Mouse (Mus musculus) hindbrain, embryonic 15.5 days (tissue): ENCODE measurements around the gene Pigg. TPM values are rescaled to one million over a fixed set of nuclear protein-coding genes. Genes with fewer than 3 reads are reported as not detected.
A peak's percentile ranks its signal among the peaks of the same experiment; 100 is the strongest.

Source experiments
- ATAC-seq: fragments of 200-750 bp; cut with Nextera tagmentation; 2 replicates; pipeline ENCODE4 v1.8.0; 2017; ENCODE audit warnings: low read depth, moderate number of reproducible peaks, moderate TSS enrichment; ENCODE audit not compliant: low FRiP score
- H3K27ac ChIP-seq: fragments of 300-500 bp; sonication (generic); replicated peaks from 2 replicates; pipeline ENCODE4 v1.5.1; 2015; ENCODE audit warnings: mild to moderate bottlenecking, inconsistent platforms
- H3K27me3 ChIP-seq: fragments of 300-500 bp; sonication (generic); 2 replicates; pipeline ENCODE4 v1.6.1; 2015; ENCODE audit warnings: control low read depth, inconsistent platforms
- H3K36me3 ChIP-seq: fragments of 300-500 bp; sonication (generic); 2 replicates; pipeline ENCODE4 v1.6.1; 2015; ENCODE audit warnings: control low read depth, inconsistent platforms
- H3K4me1 ChIP-seq: fragments of 300-500 bp; sonication (generic); replicated peaks from 2 replicates; pipeline ENCODE4 v1.6.1; 2015; ENCODE audit warnings: control low read depth, inconsistent platforms
- H3K4me2 ChIP-seq: fragments of 300-500 bp; sonication (generic); 2 replicates; pipeline ENCODE4 v1.6.1; 2015; ENCODE audit warnings: moderate library complexity, mild to moderate bottlenecking, inconsistent platforms
- H3K4me3 ChIP-seq: fragments of 300-500 bp; sonication (generic); 2 replicates; pipeline ENCODE4 v1.5.1; 2015; ENCODE audit warnings: mild to moderate bottlenecking, inconsistent platforms
- H3K9ac ChIP-seq: fragments of 300-500 bp; sonication (generic); 2 replicates; pipeline ENCODE4 v1.6.1; 2015; ENCODE audit warnings: inconsistent platforms
- H3K9me3 ChIP-seq: fragments of 300-500 bp; sonication (generic); 2 replicates; pipeline ENCODE4 v1.6.1; 2016; ENCODE audit warnings: control low read depth, inconsistent platforms
- WGBS: fragments of 180-500 bp; shearing (Covaris S2); methylation state at CpG from one replicate; pipeline ENCODE4 v1.1.7; 2015; 5-methylcytosine and 5-hydroxymethylcytosine counted together
- polyA plus RNA-seq: library from polyadenylated mRNA; unstranded; fragments of >200 nt; fragmentation: Nextera tagmentation; extraction: Ambion mirVana; gene quantifications from 2 replicates; pipeline ENCODE4 v1.2.1, GENCODE M21; 2015

Gene Pigg
- polyA plus RNA-seq, 1 experiment from 2014 or later: 4.9 TPM

DNA sequence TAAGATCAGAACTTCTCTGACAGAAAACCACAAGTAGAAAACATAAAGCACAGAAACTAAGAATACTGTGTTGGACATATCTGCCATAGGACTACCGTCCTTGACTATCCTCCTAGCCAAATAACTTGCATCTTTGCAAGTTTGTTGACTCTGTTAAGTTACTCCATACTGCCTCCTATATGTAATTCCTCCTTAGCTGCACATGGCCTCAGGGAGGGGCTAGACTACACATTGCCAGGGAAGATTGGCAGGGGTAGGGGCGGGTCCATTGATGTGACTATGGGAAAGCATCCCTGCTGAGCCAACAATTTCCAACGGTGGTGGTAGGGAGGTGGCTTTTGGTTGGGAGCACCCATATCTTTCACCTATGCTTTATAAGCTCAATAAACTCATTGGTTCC is 49.9 kb downstream of the Pigg start:
- 32% methylated on average over 3 of the region's 3 CpGs for WGBS

GRCm38 (mm10) chr5:108366328-108366983 is 54.0 kb downstream of the Pigg start:
- peaks cover 43% of the 10 kb centered on the region for H3K4me1 ChIP-seq
- no peak overlapping the region for H3K27ac ChIP-seq
- ATAC-seq: peak; percentile 4; the same call in 1 of the 2 replicates
- peak overlapping the region; percentile 94 for H3K4me2 ChIP-seq
- H3K36me3 ChIP-seq: no peaks in the 10 kb centered on the region
- 3% methylated on average over 60 of the region's 60 CpGs for WGBS
- peak overlapping the region; percentile 59 for H3K9ac ChIP-seq
- no peaks in the 10 kb centered on the region for H3K9me3 ChIP-seq
- H3K4me3 ChIP-seq: peak overlapping the region; percentile 66
- H3K27me3 ChIP-seq: peaks cover 53% of the 10 kb centered on the region

More for the DNA sequence above, 49.9 kb downstream of the Pigg start:
- Histone ChIP-seq H3K27me3 (peaks cover 30% of the 10 kb centered on the region), H3K36me3 (no peaks in the 10 kb centered on the region), H3K4me2 (no peak overlapping the region), H3K9me3 (no peaks in the 10 kb centered on the region), H3K27ac (no peak overlapping the region), H3K4me3 (no peak overlapping the region), H3K9ac (no peak overlapping the region), H3K4me1 (peaks cover 20% of the 10 kb centered on the region)
- ATAC-seq: no peak

DNA sequence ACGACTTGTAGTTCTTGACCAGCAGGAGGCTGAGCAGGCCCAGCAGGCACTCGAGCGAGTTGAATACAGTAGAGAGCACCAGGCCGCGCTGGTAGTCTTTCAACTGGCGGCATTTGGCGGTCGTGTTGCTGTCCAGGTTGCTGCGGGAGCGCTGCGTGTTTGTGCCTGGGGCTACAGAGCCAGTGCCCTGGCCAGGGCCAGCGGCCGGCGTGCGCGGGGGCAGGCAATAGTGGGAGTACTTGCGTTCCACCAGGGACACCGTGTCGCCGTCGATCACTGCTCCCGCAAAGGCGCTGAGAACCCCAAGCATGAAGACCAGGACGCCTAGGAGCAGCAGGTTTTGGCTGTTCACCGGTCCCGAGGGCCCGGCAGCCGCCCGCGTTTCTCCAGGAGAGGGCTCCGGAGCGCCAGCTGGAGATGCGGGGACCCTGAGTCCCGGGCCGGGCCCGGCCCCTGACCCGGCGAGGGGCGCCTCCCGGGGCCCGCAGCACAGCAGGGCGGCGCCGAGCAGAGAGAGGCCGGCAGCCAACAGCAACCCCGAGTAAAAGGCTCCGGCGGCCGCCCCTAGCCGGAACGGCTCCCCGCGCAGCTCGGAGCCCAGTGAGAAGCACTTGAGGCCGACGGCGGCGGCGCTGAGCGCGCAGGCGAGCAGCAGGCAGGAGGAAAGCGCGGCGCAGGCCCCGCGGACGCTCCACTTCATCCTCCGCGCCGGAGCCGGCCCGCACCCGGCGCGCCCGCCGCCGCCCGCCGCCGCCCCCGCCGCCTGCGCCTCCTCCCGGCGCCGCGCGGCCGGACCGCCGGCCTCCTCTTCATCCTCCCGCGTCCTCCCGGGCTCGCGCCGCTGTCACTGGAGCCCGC is 54.8 kb downstream of the Pigg start:
- Histone ChIP-seq H3K27ac (peak overlapping the region; percentile 33; the same call in 1 of the 2 replicates), H3K9ac (peak overlapping the region; percentile 59), H3K4me3 (peak overlapping the region; percentile 66), H3K4me1 (peaks cover 43% of the 10 kb centered on the region), H3K36me3 (no peaks in the 10 kb centered on the region), H3K27me3 (peaks cover 61% of the 10 kb centered on the region), H3K4me2 (peak overlapping the region; percentile 94), H3K9me3 (no peaks in the 10 kb centered on the region)
- ATAC-seq: peak; percentile 47
- 0% methylated on average over 68 of the region's 100 CpGs for WGBS

DNA sequence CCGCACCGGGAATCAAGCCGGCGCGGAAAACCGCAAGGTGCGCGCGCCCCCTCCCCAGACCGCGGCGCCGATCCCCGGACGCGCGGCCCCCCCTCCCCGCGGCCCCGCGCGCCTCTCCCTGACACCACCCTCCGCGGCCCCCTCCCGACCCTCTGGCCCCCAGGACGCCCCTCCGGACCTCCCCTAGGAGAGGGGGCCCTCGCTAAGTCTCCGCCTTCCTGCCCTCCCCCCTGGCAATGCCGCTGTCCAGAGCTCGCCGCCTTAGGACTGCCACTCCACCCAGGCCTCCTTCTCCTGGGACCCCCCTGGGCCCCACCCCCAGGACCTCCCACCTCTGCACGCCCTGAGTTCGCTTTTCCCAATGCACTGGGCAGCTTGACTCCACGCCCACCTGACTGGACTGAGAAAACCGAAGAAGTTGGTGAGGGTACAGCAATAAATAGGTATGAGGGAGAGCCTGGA is 55.5 kb downstream of the Pigg start, which contains the start of gene Gm42517:
Gene Gm42517, minus strand, starts transcription at position 52 of the 462 bp plus-strand sequence.
- H3K4me1 ChIP-seq: peaks cover 43% of the 10 kb centered on the region
- peak; percentile 52 for ATAC-seq
- peak within 1 kb of the TSS; percentile 33; the same call in 1 of the 2 replicates for H3K27ac ChIP-seq
- H3K27me3 ChIP-seq: peaks cover 67% of the 10 kb centered on the region
- under 1% methylated on average over 24 of the region's 36 CpGs for WGBS
- peak within 1 kb of the TSS; percentile 66 for H3K4me3 ChIP-seq
- H3K9ac ChIP-seq: peak within 1 kb of the TSS; percentile 59
- peak within 1 kb of the TSS; percentile 94 for H3K4me2 ChIP-seq
- no peaks in the 10 kb centered on the region for H3K36me3 ChIP-seq
- no peaks in the 10 kb centered on the region for H3K9me3 ChIP-seq

DNA sequence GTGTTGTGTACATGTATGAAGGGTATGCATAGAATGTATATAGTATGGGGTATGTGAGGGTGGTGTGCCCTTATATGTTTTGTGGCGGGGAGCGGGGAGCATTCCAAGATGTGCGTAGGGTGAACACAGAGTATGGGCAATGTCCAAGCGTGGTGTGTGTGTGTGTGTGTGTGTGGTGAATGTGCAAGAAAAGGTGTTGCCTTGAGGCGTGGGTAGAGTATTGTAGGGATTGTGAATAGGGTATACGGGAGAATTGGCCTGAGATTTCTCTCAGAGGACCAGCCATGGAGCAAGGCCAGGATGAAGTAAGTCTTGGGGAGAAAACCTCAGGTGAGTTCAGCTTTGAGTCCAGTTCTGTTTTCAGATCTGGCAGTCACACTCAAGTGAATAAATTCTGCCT is 56.0 kb downstream of the Pigg start:
- H3K36me3 ChIP-seq: no peaks in the 10 kb centered on the region
- H3K27ac ChIP-seq: no peak overlapping the region; the same call in 1 of the 2 replicates
- H3K4me3 ChIP-seq: peak overlapping the region; percentile 66
- 5% methylated on average over 6 of the region's 6 CpGs for WGBS
- H3K4me1 ChIP-seq: peaks cover 43% of the 10 kb centered on the region
- peaks cover 67% of the 10 kb centered on the region for H3K27me3 ChIP-seq
- H3K4me2 ChIP-seq: peak overlapping the region; percentile 94
- peak; percentile 21 for ATAC-seq
- peak overlapping the region; percentile 59 for H3K9ac ChIP-seq
- no peaks in the 10 kb centered on the region for H3K9me3 ChIP-seq

DNA sequence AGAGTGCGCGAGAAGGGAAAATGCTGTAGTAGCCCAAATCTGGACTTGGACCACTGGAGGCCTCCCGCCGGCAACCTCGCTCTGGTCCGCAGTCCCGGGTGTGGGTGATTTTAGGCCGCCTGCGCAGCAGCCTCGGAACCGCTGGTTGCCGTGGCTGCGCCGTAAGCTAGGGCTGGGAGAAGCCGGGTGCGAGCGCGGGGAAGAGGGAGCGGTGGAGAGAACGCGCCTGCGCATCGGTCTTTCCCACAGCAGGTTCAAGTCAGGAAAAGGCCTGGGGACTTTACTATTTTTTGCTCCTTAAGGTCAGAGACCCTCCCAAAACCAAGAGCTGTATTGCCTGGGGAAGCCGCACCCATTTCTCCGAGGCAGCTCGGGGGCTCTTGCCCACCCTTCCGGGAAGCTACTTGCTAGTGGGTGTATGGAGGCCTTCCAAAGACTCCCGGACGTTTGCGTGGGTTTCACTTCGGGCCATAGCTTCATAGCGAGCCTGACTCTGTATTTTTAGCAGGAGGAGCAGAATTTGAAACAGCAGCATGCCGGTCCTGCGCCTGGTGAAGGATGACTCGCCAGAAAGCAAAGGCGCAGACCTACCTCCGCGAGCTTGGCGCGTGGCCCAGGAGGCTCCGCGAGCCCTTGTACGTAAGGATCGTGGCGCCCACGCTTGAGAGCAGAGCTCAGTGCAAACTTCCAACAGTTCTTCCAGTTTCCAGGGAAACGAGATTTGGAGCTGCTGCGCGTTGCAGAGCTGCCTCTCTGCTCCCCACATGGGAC is 56.6 kb downstream of the Pigg start:
- Histone ChIP-seq H3K9me3 (no peaks in the 10 kb centered on the region), H3K4me3 (peak overlapping the region; percentile 66), H3K4me1 (peaks cover 43% of the 10 kb centered on the region), H3K27me3 (peaks cover 62% of the 10 kb centered on the region), H3K27ac (no peak overlapping the region; the same call in 1 of the 2 replicates), H3K36me3 (no peaks in the 10 kb centered on the region), H3K4me2 (peak overlapping the region; percentile 94), H3K9ac (peak overlapping the region; percentile 59)
- WGBS: under 1% methylated on average over 49 of the region's 49 CpGs
- ATAC-seq: peak; percentile 55

GRCm38 (mm10) chr5:108369964-108370363 is 57.6 kb downstream of the Pigg start:
- no peak overlapping the region for H3K4me2 ChIP-seq
- peaks cover 53% of the 10 kb centered on the region for H3K27me3 ChIP-seq
- H3K9me3 ChIP-seq: no peaks in the 10 kb centered on the region
- no peak overlapping the region for H3K4me3 ChIP-seq
- peaks cover 43% of the 10 kb centered on the region for H3K4me1 ChIP-seq
- WGBS: 4% methylated on average over 6 of the region's 6 CpGs
- ATAC-seq: no peak
- no peaks in the 10 kb centered on the region for H3K36me3 ChIP-seq
- no peak overlapping the region for H3K9ac ChIP-seq
- no peak overlapping the region for H3K27ac ChIP-seq

- Histone ChIP-seq H3K27ac (no peak overlapping the region), H3K9ac (no peak overlapping the region), H3K4me2 (no peak overlapping the region), H3K36me3 (no peaks in the 10 kb centered on the region), H3K4me3 (no peak overlapping the region), H3K4me1 (peaks cover 10% of the 10 kb centered on the region), H3K27me3 (peaks cover 41% of the 10 kb centered on the region), H3K9me3 (no peaks in the 10 kb centered on the region)
- no peak for ATAC-seq
- WGBS: 76% methylated on average over 5 of the region's 5 CpGs
Observed at GRCm38 (mm10) chr5:108374079-108374478, 61.7 kb downstream of the Pigg start.

GRCm38 (mm10) chr5:108376059-108376458 is 63.6 kb downstream of the Pigg start:
- no peak overlapping the region for H3K4me2 ChIP-seq
- H3K9me3 ChIP-seq: no peaks in the 10 kb centered on the region
- H3K27ac ChIP-seq: no peak overlapping the region
- WGBS: 69% methylated on average over 1 of the region's 1 CpGs
- ATAC-seq: no peak
- peaks cover 22% of the 10 kb centered on the region for H3K27me3 ChIP-seq
- H3K4me1 ChIP-seq: no peaks in the 10 kb centered on the region
- H3K36me3 ChIP-seq: no peaks in the 10 kb centered on the region
- H3K9ac ChIP-seq: no peak overlapping the region
- no peak overlapping the region for H3K4me3 ChIP-seq

- Histone ChIP-seq H3K9ac (no peak overlapping the region), H3K9me3 (no peaks in the 10 kb centered on the region), H3K4me3 (no peak overlapping the region), H3K36me3 (no peaks in the 10 kb centered on the region), H3K27me3 (peaks cover 2% of the 10 kb centered on the region), H3K27ac (no peak overlapping the region), H3K4me1 (no peaks in the 10 kb centered on the region), H3K4me2 (no peak overlapping the region)
- WGBS: 94% methylated on average over 4 of the region's 4 CpGs
- no peak for ATAC-seq
Observed at GRCm38 (mm10) chr5:108378346-108378745, 65.9 kb downstream of the Pigg start.

- Histone ChIP-seq H3K36me3 (no peaks in the 10 kb centered on the region), H3K4me1 (no peaks in the 10 kb centered on the region), H3K4me2 (no peak overlapping the region), H3K4me3 (no peak overlapping the region), H3K27ac (no peak overlapping the region), H3K9ac (no peak overlapping the region), H3K9me3 (no peaks in the 10 kb centered on the region), H3K27me3 (no peaks in the 10 kb centered on the region)
- no peak for ATAC-seq
- WGBS: 89% methylated on average over 2 of the region's 2 CpGs
Observed at GRCm38 (mm10) chr5:108385632-108386031, 73.2 kb downstream of the Pigg start.
